ENCODE assay signal across 9 mouse cellular contexts in genomic region chr6:8512416-8512815, GRCm38 (mm10). TPM values are rescaled to one million over a fixed set of nuclear protein-coding genes. Genes with fewer than 3 reads are reported as not detected.
DNase-seq lines count a peak whose midpoint lies in the region; ATAC-seq lines count a peak whose summit lies in the region.
"Had no signal": no experiment of that assay in that cellular context is flagged by ENCODE, and none has a peak within 500 bp of the region (broad histone marks: within the 10 kb centered on the region; RNA-seq: fewer than 3 reads in every experiment).

No protein-coding gene starts in this region.

- WGBS in hindbrain, embryonic 15.5 days, result 11% methylated on average over 8 of the region's 8 CpGs
- WGBS in neural tube, embryonic 13.5 days, result 15% methylated on average over 8 of the region's 8 CpGs

- no peak for ATAC-seq in hindbrain, embryonic 15.5 days (ENCODE audit: low FRiP score, low read depth)
- no peak for ATAC-seq in neural tube, embryonic 13.5 days (ENCODE audit: low read depth)
- no peak for ATAC-seq in megakaryocyte, adult 5-6 weeks (ENCODE audit: poor library complexity, severe bottlenecking)

- peak overlapping the region; percentile 91 for H3K9ac ChIP-seq in hindbrain, embryonic 15.5 days
- H3K9ac ChIP-seq in neural tube, embryonic 13.5 days, result peak overlapping the region; percentile 98

- no peaks in the 10 kb centered on the region for H3K36me3 ChIP-seq in hindbrain, embryonic 15.5 days
- H3K36me3 ChIP-seq in neural tube, embryonic 13.5 days, result no peaks in the 10 kb centered on the region

- peak; percentile 12 for DNase-seq in layer of hippocampus, adult 11-12 months (ENCODE audit: low spot score)
- DNase-seq in layer of hippocampus, adult 8-10 months (ENCODE audit: low spot score in 2 of 2), result no peak
- DNase-seq in embryo, embryonic 11 days, result peak; percentile 52
- DNase-seq in urinary bladder, adult 2 months (ENCODE audit: low spot score), result no peak
- DNase-seq in spleen, postnatal 10 days (ENCODE audit: low spot score in 2 of 2), result no peak

- peak overlapping the region; percentile 94 for H3K4me3 ChIP-seq in hindbrain, embryonic 15.5 days
- H3K4me3 ChIP-seq in neural tube, embryonic 13.5 days, result peak overlapping the region; percentile 95

- H3K4me2 ChIP-seq in hindbrain, embryonic 15.5 days, result peak overlapping the region; percentile 63
- H3K4me2 ChIP-seq in neural tube, embryonic 13.5 days, result peak overlapping the region; percentile 80

- H3K27ac ChIP-seq in hindbrain, embryonic 15.5 days (replicated peaks), result peak overlapping the region; percentile 7; the same call in 1 of the 2 replicates
- peak overlapping the region; percentile 54; the same call in 1 of the 2 replicates for H3K27ac ChIP-seq in neural tube, embryonic 13.5 days (replicated peaks)
- H3K27ac ChIP-seq: macrophage had no signal

- H3K4me1 ChIP-seq in hindbrain, embryonic 15.5 days (replicated peaks), result peaks cover 32% of the 10 kb centered on the region
- peaks cover 37% of the 10 kb centered on the region for H3K4me1 ChIP-seq in neural tube, embryonic 13.5 days (replicated peaks)

- no peaks in the 10 kb centered on the region for H3K27me3 ChIP-seq in hindbrain, embryonic 15.5 days
- no peaks in the 10 kb centered on the region for H3K27me3 ChIP-seq in neural tube, embryonic 13.5 days

- no peaks in the 10 kb centered on the region for H3K9me3 ChIP-seq in hindbrain, embryonic 15.5 days
- no peaks in the 10 kb centered on the region for H3K9me3 ChIP-seq in neural tube, embryonic 13.5 days

RNA-seq across cellular contexts. Expression of gene Glcci1, which starts 3.0 kb away (rescaled TPM):
- 100 to 1,000 TPM in 1 of 4 experiments, 10 to 100 TPM in 3; 86.4 to 114 (median 93.2) TPM for total RNA-seq in layer of hippocampus, adult 8-10 months (2022)
- polyA plus RNA-seq in hindbrain, embryonic 15.5 days (2015; fragmentation: Nextera tagmentation; extraction: Ambion mirVana), result 7.4 and 7.9 TPM in 2 replicates
- 7.5 and 11.3 TPM in 2 replicates for polyA plus RNA-seq in neural tube, embryonic 13.5 days (2015; fragmentation: Nextera tagmentation; extraction: Ambion mirVana)
- 10.2 and 14.2 TPM in 2 replicates for total RNA-seq in megakaryocyte, adult 5-6 weeks (2015)
- total RNA-seq in megakaryocyte, adult 5-6 weeks (2017), result 3.1 and 4.1 TPM in 2 replicates
- polyA plus RNA-seq in urinary bladder, adult 2 months (2012; rRNA removed), result 3.6 and 4.2 TPM in 2 replicates

Comparison
In these comparisons a context has a peak if more than half of its experiments do, and no peak if none do; other contexts are left out.
1. DNase-seq: peak in layer of hippocampus, adult 11-12 months (single experiment) and embryo, embryonic 11 days (single experiment); none in layer of hippocampus, adult 8-10 months (0 of 2), urinary bladder, adult 2 months (single experiment) and spleen, postnatal 10 days (0 of 2).